Mouse (Mus musculus) forebrain, embryonic 10.5 days (tissue): ENCODE results near the gene Tsc1. TPM values are rescaled to one million over a fixed set of nuclear protein-coding genes. Genes with fewer than 3 reads are reported as not detected.

Experiments used
- DNase-seq: peaks from one replicate; pipeline ENCODE4 v3.0.0-alpha.2; 2017; ENCODE audit warnings: low spot score; ENCODE audit errors: extremely low spot score
- H3K27ac ChIP-seq: fragments of 300-500 bp; sonication (generic); 2 replicates; pipeline ENCODE4 v1.5.1; 2016; ENCODE audit warnings: mild to moderate bottlenecking
- H3K27me3 ChIP-seq: fragments of 300-500 bp; sonication (generic); 2 replicates; pipeline ENCODE4 v1.6.1; 2016; ENCODE audit warnings: mild to moderate bottlenecking; ENCODE audit not compliant: poor library complexity, severe bottlenecking
- H3K36me3 ChIP-seq: fragments of 300-500 bp; sonication (generic); replicated peaks from 2 replicates; pipeline ENCODE4 v1.6.1; 2016; ENCODE audit warnings: mild to moderate bottlenecking, moderate library complexity
- H3K4me1 ChIP-seq: fragments of 300-500 bp; sonication (generic); 2 replicates; pipeline ENCODE4 v1.6.1; 2016
- H3K4me3 ChIP-seq: fragments of 300-500 bp; sonication (generic); 2 replicates; pipeline ENCODE4 v1.5.1; 2016; ENCODE audit warnings: mild to moderate bottlenecking, moderate library complexity
- H3K9me3 ChIP-seq: fragments of 300-500 bp; sonication (generic); 2 replicates; pipeline ENCODE4 v1.6.1; 2016; ENCODE audit warnings: mild to moderate bottlenecking, moderate library complexity
- WGBS: fragments of 180-500 bp; shearing (Covaris S2); methylation state at CpG from one replicate; pipeline ENCODE4 v1.1.7; 2016; 5-methylcytosine and 5-hydroxymethylcytosine counted together
- polyA plus RNA-seq: library from polyadenylated mRNA; unstranded; fragments of >200 nt; fragmentation: Nextera tagmentation; extraction: Ambion mirVana; gene quantifications from 2 replicates; pipeline ENCODE4 v1.2.1, GENCODE M21; 2016

Gene Tsc1
- polyA plus RNA-seq, 1 experiment from 2014 or later: 26.5 TPM

DNA sequence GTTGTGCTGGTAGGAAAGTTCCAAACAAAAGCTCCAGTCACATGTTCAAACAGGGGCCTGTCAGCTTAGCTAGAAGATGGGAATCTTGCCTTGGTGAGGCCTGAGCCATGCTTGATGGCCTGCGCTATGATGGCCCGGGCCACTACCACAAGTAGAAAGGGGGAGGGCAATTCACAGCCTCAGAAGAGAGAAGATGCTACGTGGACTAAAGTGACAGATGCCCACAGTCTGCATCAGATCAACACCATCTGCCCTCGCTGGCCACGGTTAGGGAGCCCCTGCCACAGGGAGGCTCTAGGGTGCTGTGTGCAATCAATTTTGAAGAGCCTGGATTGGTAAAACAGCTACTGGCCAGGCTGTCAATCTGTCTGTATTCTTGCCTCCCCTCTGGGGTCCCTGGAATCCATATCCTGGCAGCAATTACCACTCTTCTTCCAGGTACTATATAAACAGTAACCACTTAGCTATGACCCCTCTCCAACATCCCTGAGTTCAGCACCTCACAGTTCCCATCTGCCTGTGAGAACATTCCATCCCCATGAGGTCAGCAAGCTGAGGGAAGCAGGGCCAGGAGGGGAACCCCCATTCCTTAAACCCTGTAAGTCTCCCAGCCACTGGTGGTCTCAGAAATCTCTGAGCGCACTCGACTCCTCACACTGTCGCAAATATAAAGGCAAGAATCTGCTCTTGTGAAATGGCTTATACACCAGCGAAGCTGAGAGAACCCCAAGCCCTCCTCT is 3.8 kb upstream of the Tsc1 start:
- no peak overlapping the region for H3K4me3 ChIP-seq
- no peaks in the 10 kb centered on the region for H3K9me3 ChIP-seq
- 84% methylated on average over 9 of the region's 9 CpGs for WGBS
- no peaks in the 10 kb centered on the region for H3K36me3 ChIP-seq
- H3K27me3 ChIP-seq: 0 out of 2 replicates have a peak, but pooled peaks cover 13% of the 10 kb centered on the region
- DNase-seq: no peak
- H3K27ac ChIP-seq: no peak overlapping the region
- H3K4me1 ChIP-seq: peaks cover 38% of the 10 kb centered on the region

DNA sequence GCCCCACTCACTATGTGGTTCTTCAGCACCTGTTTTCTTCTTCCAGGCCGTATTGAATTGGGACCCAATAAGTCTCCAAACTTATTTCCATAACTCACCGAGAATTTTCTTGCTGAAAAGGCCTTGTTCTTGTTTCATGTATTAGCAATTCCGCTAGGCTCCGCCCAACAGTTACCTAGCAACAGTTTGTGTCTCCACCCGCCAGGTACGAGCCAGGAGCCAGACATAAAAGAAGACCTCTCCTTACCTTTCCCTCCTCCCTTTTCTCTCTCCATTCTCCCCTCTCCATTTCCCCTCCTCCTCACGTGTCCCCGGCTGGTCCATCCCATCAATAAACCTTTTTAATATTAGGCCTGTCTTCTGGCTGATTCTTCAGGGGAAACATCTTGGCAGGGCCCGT is 2.7 kb upstream of the Tsc1 start:
- peak overlapping the region; percentile 63; the same call in 1 of the 2 replicates for H3K27ac ChIP-seq
- 19% methylated on average over 9 of the region's 9 CpGs for WGBS
- H3K4me3 ChIP-seq: peak overlapping the region; percentile 35
- H3K9me3 ChIP-seq: no peaks in the 10 kb centered on the region
- no peaks in the 10 kb centered on the region for H3K36me3 ChIP-seq
- no peak for DNase-seq
- 0 out of 2 replicates have a peak, but pooled peaks cover 13% of the 10 kb centered on the region for H3K27me3 ChIP-seq
- H3K4me1 ChIP-seq: peaks cover 49% of the 10 kb centered on the region

DNA sequence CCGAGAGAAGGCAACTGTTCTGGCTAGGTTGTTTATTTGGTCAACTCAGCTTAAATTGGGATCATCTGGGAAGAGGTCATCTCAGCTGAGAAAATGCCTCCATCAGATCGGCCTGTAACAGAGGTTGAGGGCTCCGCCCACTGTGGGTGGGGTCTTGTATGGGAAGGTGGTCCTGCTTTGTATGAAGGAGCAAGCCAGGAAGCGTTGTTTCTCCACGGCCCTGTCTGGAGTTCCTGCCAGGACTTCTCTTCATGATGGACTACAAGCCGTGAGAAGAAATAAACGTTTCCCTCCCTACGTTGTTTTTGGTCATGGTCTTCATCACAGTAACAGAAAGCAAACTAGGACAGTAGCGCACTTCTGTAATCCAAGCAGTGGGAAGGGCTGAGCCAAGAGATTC is 2.1 kb upstream of the Tsc1 start:
- H3K27ac ChIP-seq: peak overlapping the region; percentile 63; the same call in 1 of the 2 replicates
- 0 out of 2 replicates have a peak, but pooled peaks cover 13% of the 10 kb centered on the region for H3K27me3 ChIP-seq
- H3K4me3 ChIP-seq: peak overlapping the region; percentile 35
- peak; percentile 61 for DNase-seq
- H3K4me1 ChIP-seq: peaks cover 49% of the 10 kb centered on the region
- no peaks in the 10 kb centered on the region for H3K36me3 ChIP-seq
- WGBS: 6% methylated on average over 9 of the region's 9 CpGs
- no peaks in the 10 kb centered on the region for H3K9me3 ChIP-seq

DNA sequence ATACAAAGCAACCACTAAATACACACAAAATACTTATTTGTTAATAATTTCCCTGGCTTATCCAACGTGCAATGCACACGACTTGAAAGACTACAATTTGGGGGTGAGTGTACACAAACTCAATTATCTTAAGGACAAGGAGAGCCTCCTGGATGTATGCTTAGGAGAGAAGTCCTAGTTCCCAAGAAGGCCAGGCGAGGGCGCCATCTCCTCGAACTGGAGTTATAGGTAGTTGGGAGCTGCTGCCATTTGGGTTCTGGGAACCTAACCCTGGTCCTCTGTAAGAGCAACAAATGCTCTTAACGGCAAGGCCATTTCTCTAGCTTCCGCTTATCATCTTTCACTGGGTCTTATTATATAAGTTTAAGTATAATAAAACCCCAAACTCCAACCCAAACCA is 1.2 kb upstream of the Tsc1 start:
- Histone ChIP-seq H3K4me1 (peaks cover 49% of the 10 kb centered on the region), H3K36me3 (no peaks in the 10 kb centered on the region), H3K9me3 (no peaks in the 10 kb centered on the region), H3K27me3 (0 out of 2 replicates have a peak, but pooled peaks cover 13% of the 10 kb centered on the region), H3K4me3 (no peak overlapping the region), H3K27ac (no peak overlapping the region)
- no peak for DNase-seq
- 46% methylated on average over 7 of the region's 7 CpGs for WGBS

DNA sequence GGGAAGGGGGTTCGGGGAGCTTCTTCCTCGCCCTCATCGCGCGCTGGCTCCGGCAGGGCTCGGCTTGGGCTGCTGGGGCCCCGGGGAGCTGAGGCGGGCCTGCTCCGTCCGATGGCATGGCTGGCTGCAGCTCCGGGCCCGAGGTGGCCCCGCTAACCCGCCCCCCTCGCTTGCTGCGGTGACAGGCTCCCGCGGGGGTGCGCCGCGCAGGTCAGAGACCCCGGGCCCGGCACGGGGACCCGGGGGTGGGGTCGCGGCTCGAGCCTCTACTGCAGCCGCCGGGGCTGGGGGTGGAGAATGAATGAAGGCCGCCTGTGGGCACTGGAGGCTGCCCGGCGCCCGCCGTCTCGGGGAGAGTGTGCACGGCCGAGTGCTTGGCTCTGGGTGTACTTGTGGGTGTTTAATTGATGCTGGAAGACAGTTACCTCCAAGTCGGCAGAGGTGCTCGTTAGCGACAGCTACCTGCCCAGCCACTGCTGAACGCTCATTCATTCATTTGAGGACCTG is 460 bp downstream of the Tsc1 start:
- Histone ChIP-seq H3K9me3 (no peaks in the 10 kb centered on the region), H3K4me1 (peaks cover 49% of the 10 kb centered on the region), H3K4me3 (peak overlapping the region; percentile 100), H3K27ac (peak overlapping the region; percentile 98), H3K27me3 (0 out of 2 replicates have a peak, but pooled peaks cover 13% of the 10 kb centered on the region), H3K36me3 (no peaks in the 10 kb centered on the region)
- DNase-seq: peak; percentile 56
- WGBS: under 1% methylated on average over 43 of the region's 43 CpGs

DNA sequence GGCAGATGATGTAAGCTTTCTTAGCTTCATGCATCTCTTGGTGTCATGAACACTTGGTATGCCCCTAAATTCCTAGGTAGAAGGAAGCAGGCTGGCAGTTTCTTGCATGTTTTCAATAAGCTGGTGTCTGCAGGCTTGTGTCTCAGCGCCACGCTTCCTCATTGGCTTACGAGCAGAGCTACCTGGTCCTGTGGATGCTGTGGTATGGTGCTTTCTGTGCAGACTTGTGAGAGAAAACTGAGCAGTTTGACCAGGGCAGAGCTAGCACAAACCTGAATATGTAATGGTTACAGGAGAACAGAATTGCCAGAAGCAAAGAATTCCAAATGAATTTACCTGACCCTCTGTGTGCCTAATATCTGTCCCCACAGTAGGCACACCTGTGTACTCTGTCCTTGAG is 2.1 kb downstream of the Tsc1 start:
- no peaks in the 10 kb centered on the region for H3K9me3 ChIP-seq
- no peak for DNase-seq
- no peak overlapping the region for H3K27ac ChIP-seq
- 0 out of 2 replicates have a peak, but pooled peaks cover 1% of the 10 kb centered on the region for H3K27me3 ChIP-seq
- peaks cover 38% of the 10 kb centered on the region for H3K4me1 ChIP-seq
- no peaks in the 10 kb centered on the region for H3K36me3 ChIP-seq
- no peak overlapping the region for H3K4me3 ChIP-seq
- 89% methylated on average over 3 of the region's 3 CpGs for WGBS

DNA sequence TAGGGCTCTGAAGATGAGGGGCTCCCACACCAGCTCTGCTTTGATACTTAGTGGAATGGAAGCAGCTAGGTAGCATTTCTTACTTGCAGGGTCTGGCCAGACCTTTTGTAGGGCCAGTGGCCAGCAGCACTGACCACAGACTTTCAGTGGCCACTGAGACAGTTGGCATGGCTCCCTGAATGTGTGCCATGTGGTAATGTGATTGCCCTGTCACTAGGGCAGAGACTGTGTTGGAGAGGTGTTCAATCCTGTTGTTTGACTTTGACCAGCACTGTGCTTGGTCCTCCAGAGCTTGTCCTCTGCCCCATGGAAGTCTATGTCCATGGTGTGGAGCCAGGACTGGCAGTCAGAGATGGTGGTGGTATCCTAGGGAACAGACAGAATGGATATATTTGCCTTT is 9.5 kb downstream of the Tsc1 start:
- H3K27me3 ChIP-seq: no peaks in the 10 kb centered on the region
- H3K36me3 ChIP-seq: peaks cover 14% of the 10 kb centered on the region
- H3K4me3 ChIP-seq: no peak overlapping the region
- no peaks in the 10 kb centered on the region for H3K4me1 ChIP-seq
- DNase-seq: no peak
- H3K27ac ChIP-seq: no peak overlapping the region
- H3K9me3 ChIP-seq: no peaks in the 10 kb centered on the region

DNA sequence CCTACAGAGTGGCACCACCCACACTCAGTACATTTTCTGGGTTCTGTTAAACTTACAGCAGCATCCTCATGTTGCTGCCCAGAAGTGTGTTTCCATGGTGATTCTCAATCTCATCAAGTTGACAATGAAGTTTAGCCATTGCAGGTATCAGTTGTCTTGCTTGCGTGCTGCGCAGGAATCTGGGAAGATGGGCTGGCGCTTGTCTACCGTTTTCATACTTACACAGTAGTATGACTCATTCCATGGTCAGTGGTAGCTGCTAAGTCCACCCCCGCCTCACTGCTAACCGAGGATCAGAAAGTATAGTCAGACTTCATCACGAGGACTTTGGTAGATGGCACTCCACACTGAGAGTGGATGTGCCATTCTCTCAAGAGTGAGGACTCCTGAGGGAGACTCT is 12.3 kb downstream of the Tsc1 start:
- DNase-seq: no peak
- Histone ChIP-seq H3K36me3 (peaks cover 36% of the 10 kb centered on the region), H3K27me3 (no peaks in the 10 kb centered on the region), H3K9me3 (no peaks in the 10 kb centered on the region), H3K27ac (no peak overlapping the region), H3K4me1 (no peaks in the 10 kb centered on the region), H3K4me3 (no peak overlapping the region)
- WGBS: 95% methylated on average over 7 of the region's 7 CpGs

DNA sequence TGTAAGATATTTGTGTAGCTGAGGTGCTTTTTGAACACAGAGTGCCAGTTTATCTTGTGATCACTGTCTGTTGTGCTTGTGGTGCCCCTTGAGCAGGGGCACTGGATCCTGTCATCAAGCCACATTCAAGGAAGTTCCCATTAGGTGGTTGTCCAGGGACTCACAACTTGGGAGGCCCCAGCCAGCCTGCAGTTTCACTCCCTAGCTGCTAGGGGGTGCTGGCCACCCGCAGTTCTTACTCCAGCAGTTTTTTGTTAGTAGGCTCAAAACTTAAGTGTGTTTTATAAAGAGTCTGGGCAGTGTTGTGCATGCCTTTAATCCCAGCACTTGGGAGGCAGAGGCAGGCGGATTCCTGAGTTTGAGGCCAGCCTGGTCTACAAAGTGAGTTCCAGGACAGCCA is 13.3 kb downstream of the Tsc1 start:
- no peak for DNase-seq
- no peaks in the 10 kb centered on the region for H3K4me1 ChIP-seq
- no peaks in the 10 kb centered on the region for H3K9me3 ChIP-seq
- WGBS: 58% methylated on average over 2 of the region's 2 CpGs
- H3K4me3 ChIP-seq: no peak overlapping the region
- peaks cover 45% of the 10 kb centered on the region for H3K36me3 ChIP-seq
- H3K27ac ChIP-seq: no peak overlapping the region
- no peaks in the 10 kb centered on the region for H3K27me3 ChIP-seq

DNA sequence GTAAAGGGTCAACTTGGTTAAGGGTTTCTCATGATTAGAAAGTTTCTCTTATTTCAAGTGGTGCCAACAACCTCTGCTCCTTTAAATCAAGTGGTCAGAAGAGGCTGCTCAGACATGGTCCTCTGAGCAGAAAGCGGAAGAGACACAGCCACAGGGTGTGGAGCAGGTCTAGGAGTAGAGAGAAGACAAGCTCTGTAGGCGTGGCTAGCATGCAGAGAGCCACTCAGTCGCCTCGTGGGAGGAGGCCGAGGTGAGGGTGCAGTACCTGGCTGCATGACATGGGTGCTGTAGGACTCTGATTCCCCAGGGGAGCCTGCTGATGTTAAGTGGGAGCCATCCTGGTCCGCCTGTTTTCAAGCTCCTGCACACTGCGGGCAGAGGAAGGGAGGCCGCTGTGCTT is 15.2 kb downstream of the Tsc1 start:
- WGBS: 72% methylated on average over 8 of the region's 8 CpGs
- H3K4me3 ChIP-seq: no peak overlapping the region
- DNase-seq: no peak
- no peaks in the 10 kb centered on the region for H3K4me1 ChIP-seq
- no peaks in the 10 kb centered on the region for H3K27me3 ChIP-seq
- H3K36me3 ChIP-seq: peaks cover 64% of the 10 kb centered on the region
- no peak overlapping the region for H3K27ac ChIP-seq
- no peaks in the 10 kb centered on the region for H3K9me3 ChIP-seq

DNA sequence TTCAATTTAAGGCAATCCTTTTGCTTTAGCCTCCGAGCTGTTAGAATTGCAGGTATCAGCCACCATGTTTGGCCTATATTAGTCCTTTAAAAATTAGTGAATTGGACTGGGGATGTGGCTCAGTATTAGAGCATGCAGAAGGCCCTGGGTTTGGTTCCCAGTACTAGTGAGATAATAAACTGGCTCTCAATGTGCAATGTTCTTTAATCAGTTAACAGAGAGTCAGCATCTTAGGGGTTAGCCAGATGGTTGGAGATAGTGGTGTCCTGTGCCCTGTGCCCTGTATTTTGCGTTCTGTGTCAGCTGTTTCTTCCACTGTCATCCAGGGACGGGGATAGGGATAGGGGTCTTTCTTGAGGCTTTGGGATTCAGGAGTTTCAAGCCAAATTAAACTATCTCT is 21.9 kb downstream of the Tsc1 start:
- Histone ChIP-seq H3K36me3 (peaks cover 97% of the 10 kb centered on the region), H3K27ac (no peak overlapping the region), H3K4me3 (no peak overlapping the region), H3K9me3 (no peaks in the 10 kb centered on the region), H3K27me3 (no peaks in the 10 kb centered on the region), H3K4me1 (no peaks in the 10 kb centered on the region)
- WGBS: 97% methylated on average over 3 of the region's 3 CpGs
- no peak for DNase-seq

DNA sequence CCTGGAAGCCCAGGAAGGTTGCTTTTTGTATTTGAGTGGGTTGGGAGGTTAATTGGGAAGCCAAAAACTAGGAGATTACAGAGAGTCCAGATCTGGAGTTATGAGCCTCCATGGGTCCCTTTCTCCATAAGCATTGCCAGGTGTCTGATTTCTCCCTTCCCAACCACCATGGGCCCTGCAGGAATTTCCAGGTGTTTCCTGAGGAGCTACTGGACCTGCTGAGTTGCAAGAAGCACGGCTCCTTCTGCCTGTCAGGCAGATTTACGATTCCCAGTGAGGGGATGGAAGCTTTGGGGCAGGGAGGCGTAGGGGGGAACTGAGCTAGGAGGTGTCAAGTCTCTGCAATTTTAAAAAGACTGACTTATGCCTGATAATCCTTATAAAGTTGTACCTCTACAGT is 24.8 kb downstream of the Tsc1 start:
- 87% methylated on average over 3 of the region's 3 CpGs for WGBS
- H3K36me3 ChIP-seq: peaks cover 97% of the 10 kb centered on the region
- DNase-seq: no peak

DNA sequence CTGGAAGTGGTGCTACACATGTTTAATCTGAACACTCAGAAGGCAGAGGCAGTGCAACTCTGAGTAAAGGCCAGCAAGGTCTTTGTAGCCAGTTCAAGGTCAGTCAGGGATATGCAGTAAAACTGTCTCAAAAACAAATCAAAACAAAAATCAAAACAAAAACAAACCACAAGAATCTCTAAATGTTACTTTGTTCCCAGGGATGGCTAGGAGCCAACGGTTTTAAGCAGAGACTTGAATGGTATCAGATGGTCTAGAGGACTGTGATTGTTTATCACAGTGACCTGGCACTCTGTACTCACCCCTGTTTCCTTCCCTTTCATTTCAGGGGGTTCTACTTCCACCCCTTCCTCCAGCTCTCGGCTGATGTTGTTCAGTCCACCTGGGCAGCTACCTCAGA is 30.4 kb downstream of the Tsc1 start:
- 90% methylated on average over 2 of the region's 2 CpGs for WGBS
- no peaks in the 10 kb centered on the region for H3K9me3 ChIP-seq

More for the DNA sequence above, 24.8 kb downstream of the Tsc1 start:
- H3K4me1 ChIP-seq: no peaks in the 10 kb centered on the region
- H3K27me3 ChIP-seq: no peaks in the 10 kb centered on the region
- H3K9me3 ChIP-seq: no peaks in the 10 kb centered on the region
- no peak overlapping the region for H3K4me3 ChIP-seq
- H3K27ac ChIP-seq: no peak overlapping the region

More for the DNA sequence above, 30.4 kb downstream of the Tsc1 start:
- H3K27me3 ChIP-seq: no peaks in the 10 kb centered on the region
- DNase-seq: no peak
- no peak overlapping the region for H3K27ac ChIP-seq
- H3K4me3 ChIP-seq: no peak overlapping the region
- peaks cover 98% of the 10 kb centered on the region for H3K36me3 ChIP-seq
- H3K4me1 ChIP-seq: no peaks in the 10 kb centered on the region
